Mouse (Mus musculus): ENCODE measurements at regions not wholly inside any gene's neighbourhood (a gene's known extent, or its start where the extent isn't known, plus 50 kb on each side); places are given as distances from the start of the nearest gene placed in this dataset.

DNA sequence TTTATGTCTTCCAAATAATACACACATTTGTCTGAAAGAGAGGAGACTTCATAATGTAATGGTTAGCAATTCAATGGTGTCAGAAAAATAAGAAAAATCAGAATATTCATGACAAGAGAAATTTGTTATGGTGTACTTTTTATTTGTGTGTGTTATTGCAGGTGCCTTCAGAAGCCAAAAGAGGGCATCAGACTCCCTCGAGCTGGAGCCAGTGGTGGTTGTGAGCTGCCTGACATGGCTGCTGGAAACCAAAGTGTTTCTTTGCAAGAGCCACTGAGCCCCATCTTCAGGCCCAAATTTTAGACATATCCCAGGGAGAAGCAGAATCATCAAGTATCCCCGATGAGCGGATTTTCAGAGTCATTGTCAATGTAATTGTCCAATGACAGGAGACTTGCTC, 81.9 kb downstream of the Tm2d3 start:
- H3K27me3 ChIP-seq (replicated peaks; ENCODE audit: control insufficient read depth, insufficient read depth, low read length), result no peaks in the 10 kb centered on the region
- no peak overlapping the region for H3K27ac ChIP-seq (ENCODE audit: low read depth, low read length)
- ATAC-seq (replicated peaks; ENCODE audit: low FRiP score), result no peak
- H3K36me3 ChIP-seq (ENCODE audit: control insufficient read depth, insufficient read depth, low read length), result no peaks in the 10 kb centered on the region
- DNase-seq (ENCODE audit: low spot score), result no peak
- H3K4me1 ChIP-seq (replicated peaks; ENCODE audit: control insufficient read depth, insufficient read depth, low read length), result no peaks in the 10 kb centered on the region
- no peak overlapping the region for H3K9ac ChIP-seq (ENCODE audit: low read depth, low read length)
- no peak overlapping the region for H3K4me3 ChIP-seq (ENCODE audit: low read depth, low read length)
- no peak overlapping the region for H3K4me2 ChIP-seq
- 69% methylated on average over 3 of the region's 3 CpGs for whole genome bisulfite sequencing
- no peaks in the 10 kb centered on the region for H3K9me3 ChIP-seq (ENCODE audit: control insufficient read depth, low read length)

- 42% methylated on average over 2 of the region's 2 CpGs for WGBS
- H3K36me3 ChIP-seq (ENCODE audit: control insufficient read depth, insufficient read depth, low read length), result no peaks in the 10 kb centered on the region
- no peak overlapping the region for H3K4me3 ChIP-seq (ENCODE audit: low read depth, low read length)
- H3K27ac ChIP-seq (ENCODE audit: low read depth, low read length), result no peak overlapping the region
- H3K27me3 ChIP-seq (replicated peaks; ENCODE audit: control insufficient read depth, insufficient read depth, low read length), result no peaks in the 10 kb centered on the region
- no peak for DNase-seq (ENCODE audit: low spot score)
- H3K4me2 ChIP-seq, result no peak overlapping the region
- H3K4me1 ChIP-seq (replicated peaks; ENCODE audit: control insufficient read depth, insufficient read depth, low read length), result no peaks in the 10 kb centered on the region
- no peak overlapping the region for H3K9ac ChIP-seq (ENCODE audit: low read depth, low read length)
- ATAC-seq (replicated peaks; ENCODE audit: low FRiP score), result no peak
- no peaks in the 10 kb centered on the region for H3K9me3 ChIP-seq (ENCODE audit: control insufficient read depth, low read length)
These were observed 83.0 kb downstream of the Tm2d3 start for GRCm38 (mm10) chr7:65773948-65774347.

DNA sequence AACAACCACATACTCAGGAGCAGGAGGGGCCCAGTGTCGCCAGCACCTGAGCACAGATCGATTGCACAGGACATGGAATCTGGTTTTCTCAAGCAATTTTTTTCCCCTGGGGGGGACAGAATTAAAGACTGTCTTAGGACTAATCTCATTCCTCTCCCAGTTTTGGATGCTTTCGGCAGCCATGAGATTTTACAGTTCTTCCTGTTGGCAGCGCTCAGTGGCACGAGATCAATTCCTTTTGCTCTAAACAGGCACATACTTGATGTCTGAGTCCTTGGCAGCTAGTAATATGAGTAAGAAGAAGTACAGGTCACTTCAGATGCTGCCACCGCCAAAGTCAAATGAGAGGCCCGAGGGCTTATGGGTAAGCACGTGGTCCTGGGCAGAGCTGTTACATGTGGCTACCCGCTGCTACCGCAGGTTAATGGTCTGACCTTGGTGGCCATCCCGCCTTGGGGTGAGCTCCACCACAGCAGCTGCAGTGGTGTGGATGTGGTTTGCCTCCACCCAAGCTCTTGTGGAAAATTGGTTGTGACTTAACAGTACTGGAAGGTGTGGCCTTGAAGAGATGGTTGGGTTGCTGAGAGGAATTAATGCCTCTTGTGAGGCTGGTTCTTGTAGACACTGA, 83.5 kb downstream of the Tm2d3 start:
- WGBS, result 86% methylated on average over 11 of the region's 11 CpGs
- Histone ChIP-seq H3K4me3 (ENCODE audit: low read depth, low read length) (no peak overlapping the region), H3K9me3 (ENCODE audit: control insufficient read depth, low read length) (no peaks in the 10 kb centered on the region), H3K4me1 (replicated peaks; ENCODE audit: control insufficient read depth, insufficient read depth, low read length) (no peaks in the 10 kb centered on the region), H3K36me3 (ENCODE audit: control insufficient read depth, insufficient read depth, low read length) (no peaks in the 10 kb centered on the region), H3K4me2 (no peak overlapping the region), H3K27ac (ENCODE audit: low read depth, low read length) (no peak overlapping the region), H3K27me3 (replicated peaks; ENCODE audit: control insufficient read depth, insufficient read depth, low read length) (no peaks in the 10 kb centered on the region), H3K9ac (ENCODE audit: low read depth, low read length) (no peak overlapping the region)
- ATAC-seq (replicated peaks; ENCODE audit: low FRiP score) (no peak), DNase-seq (ENCODE audit: low spot score) (no peak)

DNA sequence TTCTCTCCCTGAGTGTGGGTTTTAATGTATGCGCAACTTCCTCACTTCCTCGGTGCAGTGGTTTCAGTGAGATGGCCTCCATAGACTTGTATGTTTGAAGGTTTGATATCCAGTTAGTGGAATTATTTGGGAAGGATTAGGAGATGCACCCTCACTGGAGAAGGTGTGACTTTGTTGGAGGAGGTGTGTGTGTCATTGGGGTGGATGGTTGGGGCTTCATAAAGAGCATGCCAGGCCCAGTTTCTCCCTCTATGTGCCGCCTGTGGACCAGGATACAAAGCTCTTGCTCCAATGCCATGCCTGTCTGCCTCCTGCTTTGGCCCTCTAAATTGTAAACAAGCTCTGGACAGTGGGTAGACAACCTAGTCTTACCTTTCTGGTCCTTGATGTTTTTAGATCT, 84.0 kb downstream of the Tm2d3 start:
- whole genome bisulfite sequencing, result 78% methylated on average over 3 of the region's 3 CpGs
- DNase-seq (ENCODE audit: low spot score), result no peak
- no peak overlapping the region for H3K9ac ChIP-seq (ENCODE audit: low read depth, low read length)

GRCm38 (mm10) chr7:65779716-65780372, 81.7 kb upstream of the Pcsk6 start:
- no peak overlapping the region for H3K4me2 ChIP-seq
- ATAC-seq (replicated peaks; ENCODE audit: low FRiP score), result no peak

More for the DNA sequence above, 84.0 kb downstream of the Tm2d3 start:
- H3K4me2 ChIP-seq, result no peak overlapping the region
- H3K4me3 ChIP-seq (ENCODE audit: low read depth, low read length), result no peak overlapping the region
- H3K9me3 ChIP-seq (ENCODE audit: control insufficient read depth, low read length), result no peaks in the 10 kb centered on the region
- H3K36me3 ChIP-seq (ENCODE audit: control insufficient read depth, insufficient read depth, low read length), result no peaks in the 10 kb centered on the region
- no peaks in the 10 kb centered on the region for H3K4me1 ChIP-seq (replicated peaks; ENCODE audit: control insufficient read depth, insufficient read depth, low read length)
- ATAC-seq (replicated peaks; ENCODE audit: low FRiP score), result no peak
- no peaks in the 10 kb centered on the region for H3K27me3 ChIP-seq (replicated peaks; ENCODE audit: control insufficient read depth, insufficient read depth, low read length)
- no peak overlapping the region for H3K27ac ChIP-seq (ENCODE audit: low read depth, low read length)

DNA sequence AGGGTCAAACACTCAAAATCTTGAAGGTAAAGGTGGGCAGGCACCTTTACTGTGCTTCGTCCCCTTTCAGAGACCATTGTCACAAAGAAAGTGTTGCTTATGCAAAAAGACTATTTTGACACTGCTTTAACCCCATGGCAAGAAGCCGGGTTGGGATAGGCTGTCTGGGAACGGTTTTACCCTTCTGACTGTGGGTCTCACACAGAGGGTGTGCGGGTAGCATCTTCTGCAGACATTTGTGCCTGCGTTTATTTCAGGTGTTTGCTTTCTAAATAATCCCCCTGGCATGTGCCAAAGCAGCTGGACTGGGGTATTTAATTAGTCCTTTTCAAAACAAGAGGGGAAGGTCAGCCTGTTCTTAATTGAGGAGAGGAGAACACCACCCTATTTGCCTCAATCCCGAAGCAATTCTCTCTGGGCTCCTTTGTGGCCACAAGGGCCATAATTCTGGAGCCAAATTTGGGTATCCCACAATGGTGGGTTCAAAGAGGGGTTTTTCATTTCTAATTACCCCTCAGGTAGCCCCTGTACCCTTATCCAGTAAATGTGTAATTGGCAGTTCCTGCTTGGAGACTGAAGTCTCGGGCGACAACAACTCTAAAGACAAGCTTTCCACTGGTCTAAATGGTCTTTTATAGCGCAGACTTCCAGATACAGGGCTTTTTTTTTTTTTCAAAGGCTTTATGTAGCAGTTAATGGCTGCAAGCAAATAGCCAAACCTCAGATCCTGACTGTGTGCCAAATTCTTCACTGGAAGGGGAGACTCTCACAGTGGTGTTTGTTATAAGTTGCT, 80.8 kb upstream of the Pcsk6 start:
- Histone ChIP-seq H3K4me2 (no peak overlapping the region), H3K9ac (ENCODE audit: low read depth, low read length) (no peak overlapping the region), H3K4me3 (ENCODE audit: low read depth, low read length) (no peak overlapping the region), H3K4me1 (replicated peaks; ENCODE audit: control insufficient read depth, insufficient read depth, low read length) (no peaks in the 10 kb centered on the region), H3K9me3 (ENCODE audit: control insufficient read depth, low read length) (no peaks in the 10 kb centered on the region), H3K36me3 (ENCODE audit: control insufficient read depth, insufficient read depth, low read length) (no peaks in the 10 kb centered on the region), H3K27me3 (replicated peaks; ENCODE audit: control insufficient read depth, insufficient read depth, low read length) (no peaks in the 10 kb centered on the region), H3K27ac (ENCODE audit: low read depth, low read length) (no peak overlapping the region)
- DNase-seq (ENCODE audit: low spot score) (no peak), ATAC-seq (replicated peaks; ENCODE audit: low FRiP score) (no peak)
- WGBS, result 68% methylated on average over 9 of the region's 9 CpGs

More at GRCm38 (mm10) chr7:65779716-65780372, 81.7 kb upstream of the Pcsk6 start:
- no peaks in the 10 kb centered on the region for H3K4me1 ChIP-seq (replicated peaks; ENCODE audit: control insufficient read depth, insufficient read depth, low read length)
- H3K36me3 ChIP-seq (ENCODE audit: control insufficient read depth, insufficient read depth, low read length), result no peaks in the 10 kb centered on the region
- no peaks in the 10 kb centered on the region for H3K9me3 ChIP-seq (ENCODE audit: control insufficient read depth, low read length)
- no peak overlapping the region for H3K27ac ChIP-seq (ENCODE audit: low read depth, low read length)
- 70% methylated on average over 14 of the region's 14 CpGs for WGBS
- no peaks in the 10 kb centered on the region for H3K27me3 ChIP-seq (replicated peaks; ENCODE audit: control insufficient read depth, insufficient read depth, low read length)
- H3K9ac ChIP-seq (ENCODE audit: low read depth, low read length), result no peak overlapping the region
- DNase-seq (ENCODE audit: low spot score), result no peak
- H3K4me3 ChIP-seq (ENCODE audit: low read depth, low read length), result no peak overlapping the region

- no peak for DNase-seq (ENCODE audit: low spot score)
- 79% methylated on average over 7 of the region's 7 CpGs for WGBS
These were observed 79.5 kb upstream of the Pcsk6 start for GRCm38 (mm10) chr7:65782024-65782423.

GRCm38 (mm10) chr7:65783773-65784172, 77.8 kb upstream of the Pcsk6 start:
- no peaks in the 10 kb centered on the region for H3K9me3 ChIP-seq (ENCODE audit: control insufficient read depth, low read length)
- H3K4me1 ChIP-seq (replicated peaks; ENCODE audit: control insufficient read depth, insufficient read depth, low read length), result no peaks in the 10 kb centered on the region
- DNase-seq (ENCODE audit: low spot score), result no peak
- H3K4me3 ChIP-seq (ENCODE audit: low read depth, low read length), result no peak overlapping the region
- 38% methylated on average over 4 of the region's 4 CpGs for WGBS
- no peaks in the 10 kb centered on the region for H3K36me3 ChIP-seq (ENCODE audit: control insufficient read depth, insufficient read depth, low read length)
- no peak for ATAC-seq (replicated peaks; ENCODE audit: low FRiP score)
- no peaks in the 10 kb centered on the region for H3K27me3 ChIP-seq (replicated peaks; ENCODE audit: control insufficient read depth, insufficient read depth, low read length)
- H3K27ac ChIP-seq (ENCODE audit: low read depth, low read length), result no peak overlapping the region
- H3K9ac ChIP-seq (ENCODE audit: low read depth, low read length), result no peak overlapping the region
- no peak overlapping the region for H3K4me2 ChIP-seq

More at GRCm38 (mm10) chr7:65782024-65782423, 79.5 kb upstream of the Pcsk6 start:
- no peak overlapping the region for H3K4me3 ChIP-seq (ENCODE audit: low read depth, low read length)
- no peak overlapping the region for H3K27ac ChIP-seq (ENCODE audit: low read depth, low read length)
- H3K36me3 ChIP-seq (ENCODE audit: control insufficient read depth, insufficient read depth, low read length), result no peaks in the 10 kb centered on the region
- H3K4me2 ChIP-seq, result no peak overlapping the region
- H3K9ac ChIP-seq (ENCODE audit: low read depth, low read length), result no peak overlapping the region
- no peaks in the 10 kb centered on the region for H3K27me3 ChIP-seq (replicated peaks; ENCODE audit: control insufficient read depth, insufficient read depth, low read length)
- H3K4me1 ChIP-seq (replicated peaks; ENCODE audit: control insufficient read depth, insufficient read depth, low read length), result no peaks in the 10 kb centered on the region
- no peak for ATAC-seq (replicated peaks; ENCODE audit: low FRiP score)
- no peaks in the 10 kb centered on the region for H3K9me3 ChIP-seq (ENCODE audit: control insufficient read depth, low read length)

Measured in liver, embryonic 11.5 days (tissue).